Mouse (Mus musculus): ENCODE results near the gene Gm4131. TPM values are rescaled to one million over a fixed set of nuclear protein-coding genes. Genes with fewer than 3 reads are reported as not detected.

The Gm4131 gene
- polyA plus RNA-seq, 1 experiment, result not detected

DNA sequence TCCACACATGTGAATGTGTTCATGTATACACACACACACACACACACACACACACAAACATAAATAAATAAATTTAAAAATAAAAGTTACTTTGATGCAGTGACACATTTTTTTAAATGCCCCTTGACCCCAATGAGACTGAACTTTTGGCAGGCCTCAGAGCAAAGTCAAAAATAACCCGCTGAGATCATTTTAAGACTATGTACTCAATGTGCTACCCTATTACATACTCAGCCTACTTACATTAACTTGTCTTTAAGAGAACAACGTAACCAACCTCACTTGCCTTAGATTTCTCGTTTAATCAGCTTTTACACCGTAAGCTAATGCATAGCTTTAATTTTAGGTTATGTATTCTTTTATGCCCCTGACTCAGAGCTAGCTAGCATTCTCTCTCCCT lies 13.9 kb downstream of the Gm4131 start:
- H3K27me3 ChIP-seq (ENCODE audit: control insufficient read depth, insufficient read depth, low read length), result peaks cover 16% of the 10 kb centered on the region; the same call in 1 of the 2 replicates
- H3K27ac ChIP-seq (ENCODE audit: insufficient read depth, low read depth, low read length), result no peak overlapping the region
- TF ChIP-seq CTCF (IDR thresholded peaks at IDR 0.05; ENCODE audit: extremely low read depth, insufficient read length, insufficient replicate concordance, low read depth, low read length) (no peak), POLR2A (IDR thresholded peaks at IDR 0.05; ENCODE audit: low read depth, low read length) (no peak)
- H3K4me3 ChIP-seq (ENCODE audit: low read depth, low read length), result no peak overlapping the region
- 89% methylated on average over 4 of the region's 4 CpGs for WGBS
- no peaks in the 10 kb centered on the region for H3K36me3 ChIP-seq (ENCODE audit: control insufficient read depth, insufficient read depth, low read length)
- H3K4me1 ChIP-seq (ENCODE audit: control insufficient read depth, insufficient read depth, insufficient read length, low read length), result peaks cover 5% of the 10 kb centered on the region; the same call in 1 of the 2 replicates

DNA sequence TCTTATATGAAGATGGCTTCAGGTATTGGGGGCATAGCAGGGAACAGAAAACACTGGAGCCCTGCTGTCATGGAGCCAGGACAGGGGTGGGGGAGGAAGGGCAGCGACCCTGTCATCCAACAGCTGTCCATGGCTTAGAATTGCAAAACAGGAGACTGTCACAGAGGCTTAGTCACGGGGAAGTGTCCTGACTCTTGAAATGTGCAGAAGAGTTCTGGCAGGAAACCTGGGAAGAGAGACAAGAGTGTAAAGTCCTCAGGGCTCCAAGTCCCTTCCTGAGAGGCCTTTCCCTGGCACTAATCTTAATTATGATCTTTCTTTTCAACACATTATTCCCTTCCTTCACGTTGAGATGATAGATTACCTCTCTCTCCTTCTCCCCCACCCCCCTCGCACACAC lies 16.6 kb downstream of the Gm4131 start:
- H3K36me3 ChIP-seq (ENCODE audit: control insufficient read depth, insufficient read depth, low read length), result no peaks in the 10 kb centered on the region
- H3K27ac ChIP-seq (ENCODE audit: insufficient read depth, low read depth, low read length), result no peak overlapping the region
- WGBS, result 38% methylated on average over 4 of the region's 4 CpGs
- no peaks in the 10 kb centered on the region for H3K4me1 ChIP-seq (ENCODE audit: control insufficient read depth, insufficient read depth, insufficient read length, low read length)
- H3K4me3 ChIP-seq (ENCODE audit: low read depth, low read length), result no peak overlapping the region
- TF ChIP-seq POLR2A (IDR thresholded peaks at IDR 0.05; ENCODE audit: low read depth, low read length) (no peak), CTCF (IDR thresholded peaks at IDR 0.05; ENCODE audit: extremely low read depth, insufficient read length, insufficient replicate concordance, low read depth, low read length) (no peak)
- H3K27me3 ChIP-seq (ENCODE audit: control insufficient read depth, insufficient read depth, low read length), result no peaks in the 10 kb centered on the region

DNA sequence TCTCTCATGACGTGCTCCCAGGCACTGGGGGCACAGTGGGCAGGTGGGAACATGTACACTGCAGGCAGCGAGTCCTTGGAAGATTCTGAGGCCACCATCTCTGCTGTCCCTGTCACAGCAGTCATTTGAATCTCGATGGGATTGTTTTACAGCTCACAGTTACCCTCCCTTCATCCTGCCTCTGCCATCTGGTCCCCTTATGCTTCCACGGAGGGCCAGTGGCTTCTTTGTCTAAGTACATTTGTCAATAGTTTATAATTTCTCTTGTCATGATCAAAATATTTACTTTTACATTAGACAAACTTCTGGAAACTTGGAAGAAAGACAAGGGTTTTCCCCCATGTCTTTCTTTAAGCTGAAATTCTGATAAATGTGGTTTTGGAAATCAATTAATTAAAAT lies 20.0 kb downstream of the Gm4131 start:
- 41% methylated on average over 4 of the region's 4 CpGs for WGBS
- H3K4me3 ChIP-seq (ENCODE audit: low read depth, low read length), result no peak overlapping the region
- no peaks in the 10 kb centered on the region for H3K36me3 ChIP-seq (ENCODE audit: control insufficient read depth, insufficient read depth, low read length)
- H3K27me3 ChIP-seq (ENCODE audit: control insufficient read depth, insufficient read depth, low read length), result no peaks in the 10 kb centered on the region
- TF ChIP-seq POLR2A (IDR thresholded peaks at IDR 0.05; ENCODE audit: low read depth, low read length) (no peak), CTCF (IDR thresholded peaks at IDR 0.05; ENCODE audit: extremely low read depth, insufficient read length, insufficient replicate concordance, low read depth, low read length) (no peak)
- no peaks in the 10 kb centered on the region for H3K4me1 ChIP-seq (ENCODE audit: control insufficient read depth, insufficient read depth, insufficient read length, low read length)
- no peak overlapping the region for H3K27ac ChIP-seq (ENCODE audit: insufficient read depth, low read depth, low read length)

DNA sequence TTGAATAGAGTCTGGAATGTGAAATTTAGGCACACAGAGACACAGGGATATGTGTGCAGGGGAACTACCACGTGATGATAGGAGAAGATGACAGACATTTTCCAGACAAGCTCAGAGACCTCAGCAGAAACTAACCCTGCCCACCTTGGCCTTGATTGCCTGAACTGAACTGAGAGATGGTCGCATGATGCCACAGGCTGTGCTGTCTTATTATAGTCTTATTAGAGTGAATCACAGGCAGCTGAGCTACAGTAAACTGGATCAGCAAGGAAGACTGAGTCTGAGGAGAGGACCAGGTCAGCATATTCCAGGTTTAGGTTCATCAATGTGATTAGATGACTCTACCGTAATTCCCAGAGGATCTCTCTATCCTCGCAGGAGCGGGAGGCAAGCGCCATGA lies 20.4 kb downstream of the Gm4131 start:
- H3K27ac ChIP-seq (ENCODE audit: insufficient read depth, low read depth, low read length), result no peak overlapping the region

DNA sequence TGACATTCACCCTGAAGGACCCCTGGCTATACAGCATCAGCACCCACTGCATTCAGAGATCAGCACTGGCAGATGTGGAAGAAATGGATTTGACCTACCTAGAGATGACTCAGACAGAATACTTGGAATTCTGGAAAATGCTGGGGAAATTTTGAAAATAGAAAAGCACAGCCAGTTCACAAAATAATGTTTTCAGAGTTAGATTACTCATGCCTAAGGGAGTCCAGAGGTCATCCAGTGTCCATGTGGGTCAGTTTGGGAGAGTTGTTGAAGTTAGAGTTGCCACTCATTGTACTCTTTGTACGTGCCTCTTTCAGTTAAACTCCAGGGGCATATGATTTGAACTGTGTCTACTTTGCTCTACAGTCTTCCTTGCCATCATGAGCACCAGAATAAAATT lies 25.0 kb downstream of the Gm4131 start:
- Histone ChIP-seq H3K27ac (ENCODE audit: insufficient read depth, low read depth, low read length) (no peak overlapping the region), H3K4me1 (ENCODE audit: control insufficient read depth, insufficient read depth, insufficient read length, low read length) (no peaks in the 10 kb centered on the region), H3K36me3 (ENCODE audit: control insufficient read depth, insufficient read depth, low read length) (no peaks in the 10 kb centered on the region), H3K27me3 (ENCODE audit: control insufficient read depth, insufficient read depth, low read length) (no peaks in the 10 kb centered on the region), H3K4me3 (ENCODE audit: low read depth, low read length) (no peak overlapping the region)
- TF ChIP-seq POLR2A (IDR thresholded peaks at IDR 0.05; ENCODE audit: low read depth, low read length) (no peak), CTCF (IDR thresholded peaks at IDR 0.05; ENCODE audit: extremely low read depth, insufficient read length, insufficient replicate concordance, low read depth, low read length) (no peak)
- WGBS, result 84% methylated on average over 1 of the region's 1 CpGs

More for the DNA sequence above, 20.4 kb downstream of the Gm4131 start:
- Histone ChIP-seq H3K27me3 (ENCODE audit: control insufficient read depth, insufficient read depth, low read length) (no peaks in the 10 kb centered on the region), H3K4me3 (ENCODE audit: low read depth, low read length) (no peak overlapping the region), H3K36me3 (ENCODE audit: control insufficient read depth, insufficient read depth, low read length) (no peaks in the 10 kb centered on the region), H3K4me1 (ENCODE audit: control insufficient read depth, insufficient read depth, insufficient read length, low read length) (no peaks in the 10 kb centered on the region)
- TF ChIP-seq POLR2A (IDR thresholded peaks at IDR 0.05; ENCODE audit: low read depth, low read length) (no peak), CTCF (IDR thresholded peaks at IDR 0.05; ENCODE audit: extremely low read depth, insufficient read length, insufficient replicate concordance, low read depth, low read length) (no peak)
- WGBS, result 78% methylated on average over 6 of the region's 6 CpGs

DNA sequence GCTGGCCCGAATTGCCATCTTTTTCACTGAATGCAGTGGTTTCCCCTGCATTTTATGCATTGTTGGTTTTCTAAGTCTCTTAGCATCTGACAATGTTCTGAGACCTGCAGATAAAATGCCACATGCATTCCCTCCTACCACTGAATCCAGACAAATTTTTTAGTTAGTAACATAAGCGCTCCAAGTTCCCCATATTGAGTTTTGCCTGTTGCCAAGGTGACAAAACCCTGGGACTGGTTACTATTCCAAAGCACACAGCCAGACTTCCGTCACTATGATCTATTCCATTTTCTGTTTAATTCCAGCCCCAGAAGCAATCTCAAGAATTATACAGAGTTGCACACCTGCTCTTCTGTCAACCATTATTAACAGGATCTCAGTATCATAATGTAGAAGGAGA lies 26.9 kb downstream of the Gm4131 start:
- 74% methylated on average over 3 of the region's 3 CpGs for WGBS
- no peaks in the 10 kb centered on the region for H3K36me3 ChIP-seq (ENCODE audit: control insufficient read depth, insufficient read depth, low read length)
- no peaks in the 10 kb centered on the region for H3K27me3 ChIP-seq (ENCODE audit: control insufficient read depth, insufficient read depth, low read length)

DNA sequence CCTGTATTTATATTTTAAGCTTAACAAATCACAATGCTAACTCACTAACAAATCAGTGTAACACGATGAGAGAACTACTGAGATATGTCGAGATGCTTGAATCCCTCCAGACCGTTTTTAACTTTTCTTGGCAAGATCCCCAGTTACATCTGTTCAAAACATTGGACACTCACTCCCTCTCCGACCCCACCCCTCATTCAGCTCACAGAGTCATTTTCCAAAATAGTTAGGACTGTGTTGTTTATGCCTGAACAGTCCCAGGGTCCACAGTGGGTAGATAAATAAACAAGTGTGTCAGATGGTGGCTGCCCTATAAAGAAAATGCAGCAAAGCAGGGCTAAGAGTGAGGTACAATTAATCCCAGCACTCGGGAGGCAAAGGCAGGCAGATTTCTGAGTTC lies 29.7 kb downstream of the Gm4131 start:
- no peaks in the 10 kb centered on the region for H3K36me3 ChIP-seq (ENCODE audit: control insufficient read depth, insufficient read depth, low read length)
- no peak overlapping the region for H3K27ac ChIP-seq (ENCODE audit: insufficient read depth, low read depth, low read length)
- no peak overlapping the region for H3K4me3 ChIP-seq (ENCODE audit: low read depth, low read length)
- no peak for TF ChIP-seq POLR2A (IDR thresholded peaks at IDR 0.05; ENCODE audit: low read depth, low read length)
- no peak for TF ChIP-seq CTCF (IDR thresholded peaks at IDR 0.05; ENCODE audit: extremely low read depth, insufficient read length, insufficient replicate concordance, low read depth, low read length)
- no peaks in the 10 kb centered on the region for H3K4me1 ChIP-seq (ENCODE audit: control insufficient read depth, insufficient read depth, insufficient read length, low read length)
- no peaks in the 10 kb centered on the region for H3K27me3 ChIP-seq (ENCODE audit: control insufficient read depth, insufficient read depth, low read length)
- WGBS, result 69% methylated on average over 5 of the region's 5 CpGs

More for the DNA sequence above, 26.9 kb downstream of the Gm4131 start:
- Histone ChIP-seq H3K27ac (ENCODE audit: insufficient read depth, low read depth, low read length) (no peak overlapping the region), H3K4me1 (ENCODE audit: control insufficient read depth, insufficient read depth, insufficient read length, low read length) (no peaks in the 10 kb centered on the region), H3K4me3 (ENCODE audit: low read depth, low read length) (no peak overlapping the region)
- TF ChIP-seq POLR2A (IDR thresholded peaks at IDR 0.05; ENCODE audit: low read depth, low read length), result no peak
- no peak for TF ChIP-seq CTCF (IDR thresholded peaks at IDR 0.05; ENCODE audit: extremely low read depth, insufficient read length, insufficient replicate concordance, low read depth, low read length)

DNA sequence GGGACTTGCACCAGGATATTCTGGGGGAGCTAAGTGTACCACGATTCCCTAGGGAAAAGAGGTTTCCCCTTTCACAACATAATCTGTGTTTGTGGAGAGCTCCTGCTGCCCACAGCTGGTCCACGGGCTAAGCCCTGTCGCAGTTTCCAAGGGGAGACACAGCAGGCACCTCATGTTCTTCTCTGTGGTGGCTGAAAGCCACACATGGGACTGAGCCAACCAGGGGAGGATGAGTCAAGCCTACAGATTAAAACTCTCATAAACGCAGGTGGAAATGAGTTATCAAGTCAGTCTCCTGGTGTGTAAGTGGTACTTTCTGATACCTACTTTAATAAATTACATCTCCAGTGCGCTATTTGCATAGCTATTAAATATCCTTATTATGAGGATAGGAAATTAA lies 30.6 kb downstream of the Gm4131 start:
- 66% methylated on average over 5 of the region's 5 CpGs for WGBS
- TF ChIP-seq CTCF (IDR thresholded peaks at IDR 0.05; ENCODE audit: extremely low read depth, insufficient read length, insufficient replicate concordance, low read depth, low read length), result no peak
- no peak for TF ChIP-seq POLR2A (IDR thresholded peaks at IDR 0.05; ENCODE audit: low read depth, low read length)
- no peak overlapping the region for H3K4me3 ChIP-seq (ENCODE audit: low read depth, low read length)
- no peaks in the 10 kb centered on the region for H3K4me1 ChIP-seq (ENCODE audit: control insufficient read depth, insufficient read depth, insufficient read length, low read length)
- no peaks in the 10 kb centered on the region for H3K27me3 ChIP-seq (ENCODE audit: control insufficient read depth, insufficient read depth, low read length)
- H3K36me3 ChIP-seq (ENCODE audit: control insufficient read depth, insufficient read depth, low read length), result no peaks in the 10 kb centered on the region
- H3K27ac ChIP-seq (ENCODE audit: insufficient read depth, low read depth, low read length), result no peak overlapping the region

Data from small intestine, adult 2 months (tissue).